Mouse (Mus musculus) cerebellum, postnatal 25 days (tissue): ENCODE results near the gene Calcoco2.
"Not testable (repeated sequence)": the region's sequence is repeated elsewhere in the genome, so short reads cannot be mapped to it uniquely, and the experiment has no call there.

Source experiments
- DNase-seq, 2 experiments: peaks; one replicate each; pipeline ENCODE4 v3.0.0; 2021; ENCODE audit warnings: mixed read lengths in 2 of 2

Calcoco2 gene

DNA sequence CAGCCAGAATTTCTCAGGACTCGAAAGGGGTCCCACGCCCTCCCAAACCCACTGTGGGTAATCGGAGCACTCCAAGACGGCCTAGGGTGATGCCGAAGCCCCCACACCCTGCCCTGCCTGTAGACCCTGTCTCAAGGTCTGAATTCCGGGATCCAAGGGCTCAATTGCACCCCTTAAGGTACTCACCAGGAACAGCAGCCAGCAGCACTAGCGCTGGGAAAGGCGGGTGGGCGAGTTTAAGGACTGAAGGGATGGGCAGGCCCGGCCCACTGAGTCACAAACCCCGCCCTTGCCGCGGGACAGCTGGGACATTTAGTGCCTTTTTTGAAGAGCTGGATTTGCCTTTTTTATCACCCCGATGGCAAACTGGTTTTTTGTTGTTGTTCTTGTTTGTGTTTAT lies at the start of gene Calcoco2:
Gene Calcoco2 (minus strand): TSS at position 214 of the 400 bp plus-strand sequence.
- DNase-seq: no peak

DNA sequence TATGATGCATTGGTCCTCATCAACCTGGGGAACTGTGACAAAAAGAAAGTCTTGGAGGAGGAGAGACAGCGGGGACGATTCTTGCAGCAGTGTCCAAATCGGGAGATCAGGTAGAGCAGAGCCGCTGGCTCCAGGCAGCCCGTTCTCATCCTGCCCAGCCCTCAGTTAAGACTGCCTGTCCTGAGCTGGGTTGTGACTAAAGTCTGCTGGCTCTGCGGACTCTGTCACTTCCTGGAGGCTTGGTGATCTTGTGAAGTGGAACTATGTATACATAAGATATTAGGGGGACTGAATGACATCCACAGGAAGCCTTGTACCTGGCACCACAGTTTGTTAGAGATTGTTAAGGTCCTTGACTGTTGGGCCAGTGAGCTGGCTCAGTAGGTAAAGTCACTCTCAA lies 35.7 kb upstream of the Calcoco2 start:
- no peak for DNase-seq

DNA sequence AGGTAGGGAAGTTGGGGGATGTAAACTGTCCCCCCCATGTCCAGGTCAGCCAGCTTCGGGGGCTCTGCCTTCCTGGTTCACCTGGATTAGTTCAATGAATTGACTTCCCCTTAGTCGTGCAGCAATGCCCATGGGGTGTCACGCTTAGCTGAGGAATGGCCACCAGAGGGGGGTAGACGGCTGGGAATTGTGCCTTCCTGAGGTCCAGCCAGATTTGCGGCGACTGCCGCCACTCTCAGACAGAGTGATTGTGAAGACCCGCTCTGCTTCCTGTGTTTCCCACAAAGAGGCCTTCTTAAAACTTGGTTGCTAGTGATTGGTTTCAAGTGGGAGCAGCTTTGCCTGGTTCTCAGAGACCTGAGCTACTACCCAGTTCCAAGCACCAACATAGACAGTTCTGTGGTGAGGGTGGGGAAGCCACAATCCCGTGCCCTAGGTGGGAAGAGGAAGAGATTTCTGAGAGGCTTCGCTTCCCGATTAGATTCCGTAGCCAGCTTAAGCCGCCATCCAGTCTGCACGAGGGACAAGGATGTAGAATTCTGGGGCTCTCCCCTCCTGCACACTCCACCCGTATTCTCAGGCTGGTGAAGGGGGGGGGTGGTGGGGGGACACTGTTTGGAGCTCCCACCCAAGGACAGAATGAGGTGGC lies 34.0 kb upstream of the Calcoco2 start:
- DNase-seq: peak; percentile 42 to 68

DNA sequence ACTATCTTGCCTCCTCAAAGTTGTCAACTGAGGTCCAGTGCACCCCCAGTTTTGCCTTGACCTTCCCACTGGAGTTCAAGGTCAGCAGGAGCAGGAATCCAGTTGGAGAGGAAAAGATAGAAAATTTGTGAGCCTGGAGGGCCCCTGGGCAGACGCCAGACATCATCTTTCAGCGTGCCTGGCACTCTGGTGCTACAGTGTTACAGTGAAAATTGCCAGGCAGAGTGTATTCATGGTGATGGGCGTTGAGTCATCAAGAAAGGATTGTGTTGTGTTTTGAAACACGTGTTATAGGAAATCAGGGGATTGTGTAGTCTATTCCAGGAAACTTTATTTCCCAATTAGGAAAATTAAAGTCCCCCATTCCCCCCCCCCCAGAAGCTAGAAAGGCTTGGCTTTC lies 32.0 kb upstream of the Calcoco2 start:
- no peak for DNase-seq

DNA sequence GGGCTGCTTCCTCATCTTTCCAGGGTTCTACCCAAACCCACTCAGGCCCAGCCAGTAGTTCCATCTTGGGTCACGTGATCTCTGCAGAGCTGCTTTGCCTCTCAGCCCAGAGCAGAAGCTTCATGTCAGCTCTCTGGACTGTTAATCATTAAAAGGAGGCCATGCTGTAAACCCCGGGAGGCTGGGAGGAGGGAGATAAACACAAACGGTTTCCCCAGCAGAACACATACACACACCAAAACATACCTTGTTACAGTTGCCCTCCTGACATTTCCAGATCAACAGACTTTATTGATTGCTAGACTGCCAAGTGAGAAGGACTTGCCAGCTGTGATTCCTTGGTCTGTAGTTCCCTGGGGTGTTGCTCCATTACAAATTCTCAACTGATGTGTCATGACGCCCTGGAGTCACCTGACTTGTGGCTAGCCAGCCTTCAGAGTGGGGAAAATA lies 29.0 kb upstream of the Calcoco2 start:
- DNase-seq: no peak

DNA sequence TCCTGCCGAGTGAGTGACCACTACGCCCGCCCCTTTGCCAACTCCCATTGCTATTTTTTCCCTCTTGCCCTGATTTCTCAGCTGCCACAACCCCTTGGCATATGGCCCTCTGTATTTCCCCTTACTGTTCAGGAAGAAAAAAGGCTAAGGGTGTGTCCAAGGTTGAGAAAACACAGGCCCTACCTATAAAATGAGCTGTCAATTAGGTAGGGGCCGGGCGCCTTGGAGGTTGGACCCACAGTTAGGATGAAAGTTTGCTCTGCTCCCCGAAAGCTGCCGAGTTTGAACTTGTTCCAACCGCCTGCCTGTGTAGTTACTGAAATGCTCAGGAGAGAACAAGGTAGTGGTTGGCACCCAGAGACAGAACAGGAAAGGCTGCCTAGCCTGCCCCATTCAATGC lies 24.1 kb upstream of the Calcoco2 start:
- DNase-seq: no peak

DNA sequence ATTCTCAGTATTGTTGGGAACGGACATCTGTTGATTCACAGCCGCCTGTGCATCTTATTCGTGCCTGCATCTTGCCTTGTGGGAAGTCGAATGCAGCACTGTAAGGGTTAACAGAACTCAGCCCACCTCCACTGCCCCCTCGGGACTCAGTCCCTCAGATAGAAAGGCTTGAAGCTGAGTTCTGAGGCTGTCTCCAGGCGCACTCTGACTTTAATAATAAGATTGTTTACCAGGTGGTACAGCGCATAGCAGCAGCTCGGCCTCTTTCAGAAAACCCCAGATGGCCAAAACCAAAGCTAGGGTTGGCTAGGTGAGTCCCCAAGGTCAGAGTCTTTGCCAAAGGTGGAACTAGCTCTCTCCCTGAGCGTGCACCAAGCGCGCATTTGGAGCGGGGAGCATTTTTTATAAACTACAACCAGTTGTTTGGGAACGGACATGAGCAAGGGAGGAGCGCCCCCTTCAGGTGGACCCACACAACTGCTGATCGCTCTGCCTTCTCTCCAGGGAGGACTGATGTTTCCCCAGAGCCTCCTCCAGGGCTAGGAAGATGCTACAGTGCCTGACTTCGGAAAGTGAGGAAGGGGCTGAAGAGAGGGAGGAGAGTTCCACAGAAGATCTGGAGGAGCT lies 21.6 kb upstream of the Calcoco2 start, which contains the start of gene Ttll6:
Gene Ttll6 (plus strand): TSS at position 548 of the 627 bp plus-strand sequence.
- peak; percentile 36 to 66 for DNase-seq

DNA sequence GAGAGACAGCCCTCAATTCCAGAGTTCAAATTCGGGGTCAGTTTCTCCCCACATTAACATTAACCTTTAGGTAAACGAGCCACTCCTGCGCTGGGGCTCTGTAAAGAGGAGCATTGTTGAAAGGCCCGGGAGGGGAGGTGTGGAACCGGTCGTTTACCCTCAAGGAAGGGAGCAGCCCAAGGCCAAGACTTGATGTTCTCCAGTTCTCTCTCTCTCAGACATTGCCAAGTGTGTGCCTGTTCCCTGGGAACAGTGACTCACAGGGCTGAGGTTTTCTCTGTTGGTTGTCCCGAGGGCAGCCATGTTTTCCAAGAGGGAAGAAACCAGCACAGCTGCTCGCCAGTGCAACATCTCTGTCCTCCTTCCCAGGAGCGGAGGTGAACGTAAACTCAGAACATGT lies 18.8 kb upstream of the Calcoco2 start:
- DNase-seq: no peak

DNA sequence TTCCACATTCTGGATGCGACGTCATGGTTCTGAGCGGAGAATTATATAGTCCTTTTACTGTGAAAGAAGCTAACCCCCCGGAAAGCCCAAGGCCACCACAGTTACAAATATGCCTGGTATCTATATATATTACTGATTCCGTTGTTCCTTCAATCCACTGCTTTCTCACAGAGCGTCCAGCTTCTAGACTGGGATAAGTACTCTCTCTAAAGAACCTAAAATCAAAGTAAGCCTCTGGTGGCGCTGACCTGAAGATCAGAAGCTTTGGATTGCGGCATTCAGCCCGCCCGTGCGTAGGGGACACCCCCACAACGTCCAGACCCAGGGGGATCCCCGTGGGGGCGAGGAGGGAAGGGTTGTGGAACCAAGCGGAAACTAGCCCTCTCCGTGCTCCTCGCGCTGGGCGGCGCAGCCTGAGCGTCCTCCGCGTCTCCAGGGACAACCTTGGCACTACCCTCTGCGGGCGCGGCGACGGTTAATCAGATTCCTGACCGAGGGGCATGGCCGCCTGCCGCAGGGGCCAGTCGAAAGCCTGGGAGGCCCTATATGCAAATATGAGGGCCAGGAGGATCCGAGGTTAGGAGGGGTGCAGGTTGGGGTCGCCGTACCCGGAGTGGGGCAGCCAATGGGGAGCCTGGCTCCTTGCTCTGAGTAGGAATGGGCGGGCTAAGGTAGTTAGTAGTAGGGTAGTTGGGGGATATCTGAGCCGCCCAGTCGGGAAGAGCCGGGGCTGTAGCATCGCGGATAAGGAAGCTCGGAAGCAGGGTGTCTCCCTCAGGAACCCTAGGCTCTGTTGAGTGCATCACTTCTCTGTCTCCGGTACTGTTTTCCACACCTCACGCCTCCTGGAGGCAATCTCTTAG lies 12.5 kb upstream of the Calcoco2 start:
- DNase-seq: peak in 1 of 2 experiments; percentile 15

DNA sequence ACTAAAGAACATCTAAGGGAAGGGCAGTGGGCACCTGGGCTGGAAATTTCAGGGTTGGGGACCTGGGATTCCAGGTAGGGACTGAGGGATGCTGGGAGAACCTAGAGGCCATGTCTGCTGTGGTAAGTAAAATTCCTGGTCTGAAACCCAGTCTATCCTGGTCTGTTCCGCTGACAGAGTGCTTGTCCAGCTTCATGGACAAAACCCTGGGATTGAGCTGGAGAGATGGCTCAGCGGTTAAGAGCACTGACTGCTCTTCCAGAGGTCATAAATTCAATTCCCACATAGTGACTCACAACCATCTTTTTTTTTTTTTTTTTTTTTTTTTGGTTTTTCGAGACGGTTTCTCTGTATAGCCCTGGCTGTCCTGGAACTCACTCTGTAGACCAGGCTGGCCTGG lies 11.0 kb upstream of the Calcoco2 start:
- not testable (repeated sequence) for DNase-seq

DNA sequence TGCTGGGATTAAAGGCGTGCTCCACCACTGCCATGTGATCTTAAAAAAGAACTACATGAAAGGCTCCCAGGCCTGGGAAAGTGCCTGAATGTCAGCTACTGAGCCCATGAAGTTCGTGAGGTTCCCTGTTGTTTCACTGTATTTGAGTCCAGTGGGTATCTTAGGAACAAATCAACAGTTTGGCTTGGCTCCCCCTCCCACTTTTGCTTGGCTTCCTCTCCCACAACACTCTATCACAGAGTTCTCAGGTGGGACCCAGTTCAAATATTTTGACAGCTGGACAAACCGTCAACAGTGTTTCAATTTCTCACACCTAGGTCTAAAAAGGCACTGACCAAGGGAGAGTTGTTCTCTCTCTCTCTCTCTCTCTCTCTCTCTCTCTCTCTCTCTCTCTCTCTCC lies 7.6 kb upstream of the Calcoco2 start:
- DNase-seq: no peak

DNA sequence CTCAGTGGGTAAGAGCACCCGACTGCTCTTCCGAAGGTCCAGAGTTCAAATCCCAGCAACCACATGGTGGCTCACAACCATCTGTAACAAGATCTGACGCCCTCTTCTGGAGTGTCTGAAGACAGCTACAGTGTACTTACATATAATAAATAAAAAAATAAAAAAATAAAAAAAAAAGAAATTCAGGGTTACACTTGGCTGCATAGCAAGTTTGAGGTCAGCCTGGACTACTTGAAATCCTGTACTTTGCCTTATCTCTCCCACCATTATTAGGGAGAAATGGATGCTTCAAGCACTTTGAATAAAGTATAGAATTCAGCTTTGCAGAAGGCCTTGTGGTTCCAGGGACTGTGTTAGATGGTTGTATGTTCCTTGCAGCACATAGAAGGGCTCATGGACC lies 5.2 kb upstream of the Calcoco2 start:
- DNase-seq: not testable (repeated sequence)

DNA sequence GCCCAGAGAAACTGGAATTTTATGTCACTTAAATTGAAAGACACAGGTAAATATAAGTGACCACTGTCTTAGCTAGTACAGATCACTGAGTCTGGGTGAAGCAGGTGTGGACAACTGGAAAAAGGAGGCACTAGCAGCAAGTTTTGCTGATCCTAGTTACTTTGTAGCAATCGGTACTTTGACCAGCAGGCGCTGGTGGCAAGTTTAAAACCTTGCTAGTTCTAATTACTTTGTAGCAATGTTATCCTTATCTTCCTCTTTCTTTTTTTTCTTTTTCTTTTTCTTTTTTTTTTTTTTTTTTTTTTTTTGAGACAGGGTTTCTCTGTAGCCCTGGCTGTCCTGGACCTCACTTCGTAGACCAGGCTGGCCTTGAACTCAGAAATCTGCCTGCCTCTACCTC lies 4.4 kb upstream of the Calcoco2 start:
- DNase-seq: no peak

DNA sequence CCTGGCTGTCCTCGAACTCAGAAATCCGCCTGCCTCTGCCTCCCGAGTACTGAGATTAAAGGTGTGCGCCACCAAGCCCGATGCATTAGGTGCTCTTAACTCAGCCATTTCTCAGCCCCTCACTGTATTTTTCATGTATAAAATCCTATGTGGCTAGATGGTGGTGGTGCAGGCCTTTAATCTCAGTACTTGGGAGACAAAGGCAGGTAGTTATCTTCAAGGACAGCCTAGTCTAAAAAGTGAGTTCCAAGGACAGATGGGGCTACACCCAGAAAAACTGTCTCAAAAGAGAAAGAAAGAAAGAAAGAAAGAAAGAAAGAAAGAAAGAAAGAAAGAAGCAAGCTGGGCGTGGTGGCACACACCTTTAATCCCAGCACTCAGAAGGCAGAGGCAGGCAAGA lies 3.7 kb upstream of the Calcoco2 start:
- DNase-seq: no peak

DNA sequence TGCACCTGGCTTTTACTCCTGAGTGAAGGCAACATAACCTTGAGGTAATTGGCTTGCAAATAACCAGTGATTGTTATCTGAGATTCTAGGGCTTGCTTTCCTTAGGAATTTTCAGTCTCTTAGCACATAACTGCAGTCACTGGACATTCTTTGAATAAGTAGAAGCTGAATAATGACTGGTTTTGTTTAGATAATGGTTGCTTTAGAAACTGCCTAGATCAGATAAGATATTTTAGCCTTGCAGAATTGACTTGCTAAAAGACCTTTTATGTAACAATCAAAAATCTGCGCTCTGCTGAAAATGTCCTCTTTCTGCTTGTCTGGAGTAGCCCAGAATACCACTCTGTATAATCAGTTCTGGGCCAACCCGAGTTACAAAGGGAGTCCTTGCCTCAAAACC lies 2.3 kb upstream of the Calcoco2 start:
- DNase-seq: no peak

DNA sequence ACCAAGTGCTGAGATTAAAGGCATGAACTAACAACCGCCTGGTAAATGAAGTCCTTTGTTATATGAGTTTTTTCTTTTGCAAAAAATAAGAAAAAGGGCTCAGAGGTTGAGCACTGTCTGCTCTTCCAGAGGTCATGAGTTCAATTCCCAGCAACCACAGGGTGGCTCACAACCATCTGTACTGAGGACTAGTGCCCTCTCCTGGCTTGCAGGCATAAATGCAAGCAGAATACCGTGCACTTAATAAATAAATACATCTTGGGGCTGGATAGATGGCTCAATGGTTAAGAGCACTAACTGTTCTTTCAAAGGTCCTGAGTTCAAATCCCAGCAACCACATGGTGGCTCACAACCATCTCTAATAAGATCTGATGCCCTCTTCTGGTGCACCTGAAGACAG lies 814 bp downstream of the Calcoco2 start:
- DNase-seq: not testable (repeated sequence)

DNA sequence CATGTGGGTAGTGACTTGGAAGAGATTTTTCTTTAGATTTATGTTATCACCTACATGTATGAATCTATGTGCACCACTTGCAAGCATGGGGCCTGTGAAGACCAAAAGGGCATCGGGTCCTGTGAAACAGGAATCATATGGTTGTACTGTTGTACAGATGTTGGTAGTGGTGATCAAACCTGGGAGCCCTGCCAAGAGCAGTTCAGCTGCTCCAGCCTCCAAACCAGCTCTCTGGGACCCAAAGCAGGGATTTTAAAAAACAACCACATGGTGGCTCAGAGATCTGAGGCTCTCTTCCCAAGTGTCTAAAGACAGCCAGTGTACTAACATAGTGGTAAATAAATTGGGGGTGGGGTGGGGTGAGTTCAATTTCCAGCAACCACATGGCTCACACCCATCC lies 3.4 kb downstream of the Calcoco2 start:
- DNase-seq: no peak

DNA sequence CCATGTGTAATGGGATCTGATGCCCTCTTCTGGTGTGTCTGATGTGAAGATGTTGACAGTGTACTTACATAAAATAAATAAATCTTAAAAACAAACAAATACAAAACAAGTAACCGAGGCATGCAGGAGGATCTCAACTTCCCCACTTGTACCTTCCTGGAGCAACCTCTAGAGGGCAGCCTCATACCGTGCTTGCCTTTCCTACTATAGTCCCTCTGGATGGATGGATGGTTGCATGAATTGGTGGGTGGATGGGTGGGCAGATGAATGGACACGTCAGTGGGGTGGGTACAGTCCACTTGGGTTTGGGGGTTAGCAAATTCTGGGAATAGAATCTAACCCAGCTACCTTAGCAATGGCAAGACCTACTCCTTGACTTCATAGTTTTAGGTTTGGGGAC lies 18.4 kb downstream of the Calcoco2 start:
- peak; percentile 40 to 51 for DNase-seq

DNA sequence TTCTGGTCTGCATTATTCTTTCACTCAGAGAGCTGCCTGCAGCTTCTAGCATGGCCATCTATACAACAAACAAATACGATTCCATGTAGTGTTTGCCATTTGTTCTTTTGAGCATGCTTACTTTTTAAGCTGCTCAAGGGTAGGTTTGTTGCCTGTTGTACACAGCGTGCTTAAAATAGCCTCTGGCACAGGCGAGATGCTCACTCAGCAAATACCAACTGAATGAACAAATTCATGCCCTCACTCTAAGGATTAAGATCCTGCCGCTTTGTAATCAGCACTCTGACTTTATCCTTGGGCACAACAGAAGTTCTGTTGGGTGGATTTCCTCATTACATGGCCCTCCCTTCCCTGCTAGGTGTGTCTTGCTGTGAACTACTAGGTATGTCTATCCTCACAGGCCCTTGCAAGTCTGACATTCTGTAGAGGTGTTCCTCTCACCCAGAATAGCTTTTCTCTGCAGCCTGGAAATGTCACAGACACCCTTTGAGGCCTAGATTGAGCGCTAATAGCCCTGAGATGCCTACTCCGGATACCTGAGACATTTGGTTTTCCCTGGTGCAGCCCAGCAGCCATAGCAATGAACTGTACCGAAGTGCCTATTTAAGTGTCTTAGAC lies 19.0 kb downstream of the Calcoco2 start:
- DNase-seq: no peak

DNA sequence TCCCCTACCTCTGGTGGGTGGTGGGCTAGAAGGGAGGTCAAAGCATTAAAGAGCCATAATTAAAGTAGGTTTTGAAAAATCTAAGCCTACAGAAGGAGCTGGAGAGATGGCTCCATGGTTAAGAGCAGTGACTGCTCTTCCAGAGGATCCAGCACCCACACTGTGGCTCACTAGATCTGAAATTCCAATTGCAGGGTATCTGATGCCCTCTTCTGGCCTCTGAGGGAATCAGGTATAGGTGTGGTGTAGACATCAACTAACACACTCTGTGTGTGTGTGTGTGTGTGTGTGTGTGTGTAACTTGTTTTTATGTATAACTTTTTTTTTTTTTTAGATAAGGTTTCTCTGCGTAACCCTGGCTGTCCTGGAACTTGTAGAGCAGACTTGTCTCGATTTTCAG lies 20.7 kb downstream of the Calcoco2 start:
- DNase-seq: peak in 1 of 2 experiments; percentile 28

DNA sequence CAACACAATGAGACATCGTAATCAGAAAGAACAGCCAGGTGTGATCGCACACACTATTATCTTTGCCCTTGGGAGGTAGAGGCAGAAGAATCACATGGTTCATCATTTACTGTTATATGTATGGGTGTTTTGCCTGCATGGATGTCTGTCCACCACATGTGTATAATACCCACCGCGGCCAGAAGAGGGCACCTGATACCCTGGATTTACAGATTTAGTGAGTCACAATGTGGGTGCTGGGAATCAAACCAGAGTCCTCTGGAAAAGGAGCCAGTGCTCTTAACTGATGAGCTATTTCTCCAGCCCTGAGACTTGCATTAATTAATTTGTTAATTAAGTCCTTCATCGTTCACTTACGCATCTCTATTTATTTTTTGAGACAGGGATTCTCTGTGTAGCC lies 23.8 kb downstream of the Calcoco2 start:
- no peak for DNase-seq

DNA sequence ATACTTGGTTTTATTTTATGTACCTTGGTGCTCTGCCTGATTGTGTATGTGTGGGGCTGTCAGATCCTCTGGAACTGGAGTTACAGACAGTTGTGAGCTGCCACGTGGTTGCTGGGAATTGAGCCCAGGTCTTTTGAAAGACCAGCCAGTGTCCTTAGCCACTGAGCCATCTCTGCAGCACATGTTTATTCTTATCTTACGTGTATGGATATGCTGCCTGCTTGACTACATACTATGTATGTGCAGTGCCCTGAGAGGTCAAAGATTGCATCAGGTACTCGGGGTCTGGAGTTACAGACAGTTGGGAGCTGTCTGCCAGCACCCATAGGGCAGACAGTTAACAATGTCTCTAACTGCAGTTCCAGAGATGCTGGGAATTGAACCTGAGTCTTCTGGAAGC lies 29.1 kb downstream of the Calcoco2 start:
- DNase-seq: no peak

DNA sequence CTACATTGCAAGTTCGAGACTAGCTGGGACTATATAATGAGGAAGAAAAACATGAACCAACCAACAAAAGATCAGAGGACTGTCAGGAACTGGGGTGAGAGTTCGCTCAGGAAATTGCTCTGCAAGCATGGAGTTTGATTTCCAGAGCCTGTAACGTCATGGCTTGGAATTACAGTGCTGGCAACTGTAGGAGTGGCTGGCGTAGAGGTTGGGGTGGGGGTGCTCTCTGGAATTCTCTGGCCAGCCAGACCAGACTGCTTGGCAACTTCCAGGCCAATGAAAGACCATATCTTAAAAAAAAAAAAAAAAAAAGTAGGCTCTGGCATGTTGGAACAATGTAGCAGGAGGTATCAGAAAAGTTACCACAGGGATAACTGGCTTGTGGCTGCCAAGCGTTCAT lies 31.0 kb downstream of the Calcoco2 start:
- DNase-seq: no peak
